Mouse (Mus musculus): ENCODE results near the gene Haspin.

The Haspin gene

GRCm38 (mm10) chr11:73137591-73138501 is at the start of gene Haspin:
TSS of gene Haspin (minus strand) at chr11:73138294.
- DNase-seq (ENCODE audit: low spot score) = peak; percentile 94

- DNase-seq (ENCODE audit: low spot score) = no peak
Measured at GRCm38 (mm10) chr11:73187231-73187630, 49.1 kb upstream of the Haspin start.

- no peak for DNase-seq (ENCODE audit: low spot score)
Measured at GRCm38 (mm10) chr11:73185872-73186615, 48.0 kb upstream of the Haspin start.

- DNase-seq (ENCODE audit: low spot score) = no peak
Measured at GRCm38 (mm10) chr11:73177895-73178294, 39.8 kb upstream of the Haspin start.

- peak; percentile 88 for DNase-seq (ENCODE audit: low spot score)
Measured at GRCm38 (mm10) chr11:73177509-73177875, 39.4 kb upstream of the Haspin start.

GRCm38 (mm10) chr11:73176608-73177508 is 38.8 kb upstream of the Haspin start, which contains the start of the genes Emc6 and Tax1bp3:
TSS of gene Emc6 (minus strand) at chr11:73177037.
TSS of gene Tax1bp3 (plus strand) at chr11:73177083.
- DNase-seq (ENCODE audit: low spot score) = peak; percentile 98

GRCm38 (mm10) chr11:73176186-73176585 is 38.1 kb upstream of the Haspin start:
- no peak for DNase-seq (ENCODE audit: low spot score)

- peak; percentile 90 for DNase-seq (ENCODE audit: low spot score)
Measured at GRCm38 (mm10) chr11:73175612-73176011, 37.5 kb upstream of the Haspin start.

GRCm38 (mm10) chr11:73172186-73172585 is 34.1 kb upstream of the Haspin start:
- peak; percentile 91 for DNase-seq (ENCODE audit: low spot score)

- DNase-seq (ENCODE audit: low spot score) = peak; percentile 59
Measured at GRCm38 (mm10) chr11:73169231-73169630, 31.1 kb upstream of the Haspin start.

GRCm38 (mm10) chr11:73168576-73168975 is 30.5 kb upstream of the Haspin start:
- DNase-seq (ENCODE audit: low spot score) = no peak

GRCm38 (mm10) chr11:73168071-73168470 is 30.0 kb upstream of the Haspin start:
- DNase-seq (ENCODE audit: low spot score) = no peak

GRCm38 (mm10) chr11:73162284-73162683 is 24.2 kb upstream of the Haspin start:
- no peak for DNase-seq (ENCODE audit: low spot score)

GRCm38 (mm10) chr11:73161616-73162015 is 23.5 kb upstream of the Haspin start:
- no peak for DNase-seq (ENCODE audit: low spot score)

- DNase-seq (ENCODE audit: low spot score) = peak; percentile 56
Measured at GRCm38 (mm10) chr11:73160811-73161200, 22.7 kb upstream of the Haspin start.

- no peak for DNase-seq (ENCODE audit: low spot score)
Measured at GRCm38 (mm10) chr11:73159957-73160810, 22.1 kb upstream of the Haspin start, which contains the start of gene P2rx5. TSS of gene P2rx5 (plus strand) at chr11:73160421.

GRCm38 (mm10) chr11:73155071-73155470 is 17.0 kb upstream of the Haspin start:
- DNase-seq (ENCODE audit: low spot score) = no peak

GRCm38 (mm10) chr11:73148209-73148608 is 10.1 kb upstream of the Haspin start:
- DNase-seq (ENCODE audit: low spot score) = no peak

GRCm38 (mm10) chr11:73146975-73147365 is 8.9 kb upstream of the Haspin start:
- DNase-seq (ENCODE audit: low spot score) = no peak

GRCm38 (mm10) chr11:73146026-73146974 is 8.2 kb upstream of the Haspin start:
- no peak for DNase-seq (ENCODE audit: low spot score)

All from lung, postnatal 25 days (tissue).